Mouse (Mus musculus) adrenal gland, postnatal 14 days (tissue): ENCODE data around the gene Pcmt1. TPM values are rescaled to one million over a fixed set of nuclear protein-coding genes. Genes with fewer than 3 reads are reported as not detected.
"Not testable (repeated sequence)": the region's sequence is repeated elsewhere in the genome, so short reads cannot be mapped to it uniquely, and the experiment has no call there.

Experiments used
- DNase-seq: peaks from one replicate; pipeline ENCODE4 v3.0.0; 2021; ENCODE audit warnings: mixed read lengths
- total RNA-seq: library from RNA; stranded (reverse); gene quantifications from 2 replicates; pipeline ENCODE4 v1.2.3, GENCODE M21; 2021

Pcmt1 gene
- total RNA-seq, 1 experiment from 2014 or later, result 71.3 TPM

DNA sequence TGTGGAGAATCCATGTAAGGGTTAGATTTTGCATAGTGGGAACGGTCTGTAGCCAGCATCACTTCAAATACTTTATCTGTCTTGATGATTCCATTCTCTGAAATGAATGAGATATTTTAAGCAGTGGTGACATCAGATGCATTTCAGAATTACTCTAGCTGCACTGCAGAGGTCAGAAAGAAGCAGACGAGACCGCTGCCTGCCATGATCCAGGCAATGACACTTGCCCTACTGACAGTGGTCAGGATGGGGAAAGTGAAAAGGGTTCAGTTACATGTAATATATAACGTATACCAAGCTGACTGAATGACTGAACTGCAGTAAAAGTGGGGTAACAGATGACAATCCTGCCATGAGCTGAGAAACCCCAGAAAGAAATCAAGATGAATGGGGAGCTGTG is 31.9 kb downstream of the Pcmt1 start:
- no peak for DNase-seq

DNA sequence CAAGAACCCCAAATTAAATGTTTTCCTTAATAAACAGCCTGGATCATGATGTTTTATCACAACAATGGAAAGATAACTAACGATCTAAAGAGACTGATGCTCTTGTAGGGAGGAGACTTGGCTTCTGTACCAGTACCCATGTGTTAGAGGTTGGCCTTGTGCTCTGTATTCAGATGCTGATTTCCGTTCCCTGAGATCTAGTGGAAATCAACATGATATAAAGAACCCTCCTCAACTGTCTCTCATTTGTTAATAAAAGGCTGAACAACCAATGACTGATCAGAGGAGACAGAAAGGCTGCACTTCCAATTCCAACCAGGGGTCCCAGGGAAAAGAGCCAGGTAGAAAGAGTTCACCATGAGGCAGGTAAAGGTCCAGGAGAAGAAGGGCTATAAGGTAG is 35.0 kb downstream of the Pcmt1 start:
- DNase-seq, result no peak

DNA sequence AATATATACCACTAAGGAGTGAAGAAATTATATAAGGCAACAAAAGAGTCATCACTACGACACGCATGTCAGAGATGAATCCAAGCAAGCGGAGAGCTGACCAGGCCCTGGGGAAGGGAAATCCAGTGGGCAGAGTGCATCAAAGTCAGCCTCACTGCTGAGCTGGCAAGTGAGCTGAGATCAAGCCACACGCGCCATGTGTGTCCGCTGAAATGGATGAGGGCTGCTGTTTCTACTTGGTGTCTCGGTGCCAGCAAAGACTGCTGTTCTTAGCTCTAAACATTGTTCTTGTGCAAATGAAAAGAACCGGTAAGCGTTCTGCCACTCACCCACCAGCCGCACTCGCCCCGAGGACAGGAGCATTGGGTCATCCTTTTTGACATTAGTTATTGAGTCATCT is 40.6 kb downstream of the Pcmt1 start:
- DNase-seq, result no peak

DNA sequence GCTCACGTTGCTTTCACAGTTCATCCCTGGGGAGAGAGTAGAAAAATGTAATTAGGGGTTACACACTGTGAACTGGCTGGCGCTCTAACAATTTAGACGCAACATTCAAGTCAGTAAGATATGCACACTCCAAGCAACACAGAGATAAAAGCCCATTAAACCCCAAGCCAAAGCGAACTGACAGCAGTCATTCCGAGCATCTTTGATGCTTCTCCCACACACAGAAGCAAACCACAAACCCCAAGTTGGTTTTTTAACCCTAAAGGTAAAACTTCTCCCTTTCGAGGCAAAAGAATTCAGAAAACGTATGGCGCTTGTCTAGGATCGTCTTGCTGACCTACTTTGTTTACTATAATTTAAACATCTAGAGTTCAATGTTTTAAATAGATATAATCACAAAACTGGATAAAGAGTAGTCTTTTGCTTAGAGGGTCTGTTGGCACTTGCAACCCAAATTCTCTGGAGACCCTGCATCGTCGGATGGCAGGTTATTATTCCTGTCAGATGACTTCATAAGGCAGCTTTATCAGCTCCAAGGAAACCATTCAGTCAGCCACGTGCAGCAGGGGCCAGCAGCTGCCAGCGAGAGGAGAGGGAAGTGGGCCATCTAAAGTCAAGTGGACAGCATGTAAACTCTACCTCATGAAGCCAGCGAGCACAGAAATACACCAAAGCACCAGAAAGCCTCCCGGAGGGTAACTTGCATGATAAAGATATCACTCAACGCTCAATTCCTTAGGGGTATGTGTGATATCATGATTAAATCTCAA is 49.8 kb downstream of the Pcmt1 start:
- DNase-seq, result no peak

DNA sequence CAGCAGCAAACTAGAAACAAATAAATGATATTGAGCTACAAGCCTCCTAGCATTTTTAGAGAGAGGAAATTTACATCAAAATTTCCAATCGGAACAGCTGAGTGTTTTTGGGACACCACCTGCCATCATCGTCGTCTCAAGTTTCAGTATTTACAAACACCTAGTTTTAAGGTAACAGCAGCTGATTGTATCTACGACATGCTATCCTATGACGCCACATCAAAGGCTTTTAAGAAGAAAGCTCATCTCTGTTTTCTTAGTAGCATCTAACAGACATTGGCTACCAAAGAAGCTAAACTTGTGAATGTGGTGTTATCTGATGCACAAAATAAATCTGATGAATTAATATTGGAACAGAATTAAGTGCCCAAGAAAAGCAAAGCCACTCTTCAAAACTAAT is 50.6 kb downstream of the Pcmt1 start:
- no peak for DNase-seq

DNA sequence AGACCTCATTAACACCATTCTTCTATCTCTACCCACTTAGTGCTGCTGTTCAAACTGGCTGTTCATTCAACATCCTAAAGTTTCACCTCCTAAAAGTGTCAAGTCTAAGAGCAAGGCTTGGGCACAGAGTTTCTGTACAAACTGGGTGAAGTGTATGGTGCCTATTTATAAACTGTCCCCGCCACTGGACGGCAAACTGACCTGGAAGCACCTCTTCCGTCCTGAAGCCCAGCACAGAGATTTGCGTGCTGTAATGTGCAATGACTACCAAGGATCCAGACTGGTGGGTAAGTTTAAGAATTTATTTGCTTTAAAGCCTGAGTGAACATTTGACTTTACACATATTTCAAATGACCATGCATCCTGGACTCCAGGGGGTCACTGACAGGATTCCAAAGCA is 51.8 kb downstream of the Pcmt1 start:
- DNase-seq, result no peak

DNA sequence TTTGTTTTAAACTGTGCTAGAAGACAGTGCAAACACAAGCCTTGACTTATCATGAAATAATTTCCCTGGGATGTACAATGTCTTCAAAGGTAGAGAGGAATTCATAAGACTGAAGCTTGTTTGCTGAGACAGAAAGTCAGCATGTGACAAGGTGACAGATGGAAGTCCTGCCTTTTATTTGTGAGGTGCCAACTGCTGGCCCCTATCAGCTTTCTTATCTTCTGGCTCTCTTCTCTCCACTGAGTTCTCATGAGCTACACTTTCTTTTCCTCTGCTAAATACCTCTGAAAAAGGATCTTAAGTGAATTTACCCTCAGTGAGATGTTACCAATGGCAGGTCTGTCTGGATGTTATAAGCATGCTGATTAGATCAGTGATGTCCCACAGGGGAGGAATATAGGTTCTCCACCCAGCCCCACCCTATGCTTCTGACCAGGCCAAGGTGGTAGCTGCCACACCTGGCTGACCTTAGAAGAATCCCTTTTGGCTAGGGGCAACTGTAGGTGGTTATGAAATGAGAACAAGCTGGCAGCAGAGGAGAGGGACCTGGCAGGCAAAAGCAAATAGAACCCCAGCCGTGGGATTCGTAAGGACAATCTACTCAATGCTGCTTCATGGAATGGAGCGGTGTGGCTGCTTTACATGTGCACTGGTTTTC is 56.9 kb downstream of the Pcmt1 start:
- DNase-seq, result no peak

DNA sequence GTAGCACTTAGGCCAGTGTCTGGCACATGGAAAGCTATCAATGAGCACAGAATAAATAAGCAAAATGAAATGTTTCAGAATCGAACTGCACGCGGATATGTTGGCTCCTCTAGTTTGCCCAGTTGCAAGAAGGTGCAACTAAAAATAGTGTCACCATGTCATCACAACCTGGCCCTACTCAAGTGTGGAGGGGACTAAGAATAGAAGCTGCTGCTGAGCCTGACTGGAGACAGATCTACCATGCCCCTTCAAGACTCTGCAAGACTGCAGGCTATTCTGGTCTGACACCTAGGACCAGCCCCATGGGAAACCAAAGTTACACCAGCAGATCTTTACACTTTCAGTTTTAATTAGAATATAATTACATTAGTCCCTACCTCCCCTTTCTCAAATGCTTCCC is 58.6 kb downstream of the Pcmt1 start:
- no peak for DNase-seq

DNA sequence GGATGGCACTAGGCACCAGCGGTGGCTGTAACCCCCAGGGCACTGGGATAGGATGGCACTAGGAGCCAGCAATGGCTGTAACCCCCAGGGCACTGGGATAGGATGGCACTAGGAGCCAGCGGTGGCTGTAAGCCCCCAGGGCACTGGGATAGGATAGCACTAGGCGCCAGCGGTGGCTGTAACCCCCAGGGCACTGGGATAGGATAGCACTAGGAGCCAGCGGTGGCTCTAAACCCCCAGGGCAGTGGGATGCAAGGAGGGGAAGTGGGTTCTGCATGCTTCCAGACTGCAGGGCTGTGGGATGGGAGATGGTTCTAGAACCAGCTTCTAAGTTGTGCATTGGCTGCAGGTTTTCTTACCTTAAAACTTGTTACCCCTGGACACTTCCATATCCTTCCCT is 60.2 kb downstream of the Pcmt1 start:
- no peak for DNase-seq

DNA sequence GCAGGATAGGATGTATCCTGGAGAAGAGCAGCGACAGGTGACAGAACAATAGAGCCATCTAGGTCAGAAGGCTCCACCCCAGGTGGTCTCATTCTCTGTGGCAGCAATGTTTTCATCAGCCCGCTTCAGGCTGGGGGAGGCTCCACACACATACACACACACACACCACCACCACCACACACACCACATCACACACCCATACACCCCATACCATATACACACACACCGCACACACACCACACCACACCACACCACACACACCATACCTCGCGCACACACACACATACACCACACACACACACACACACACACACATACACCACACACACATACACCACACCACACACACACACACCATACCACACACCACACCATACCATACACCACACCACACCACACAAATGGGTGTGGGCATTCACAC is 61.1 kb downstream of the Pcmt1 start:
- DNase-seq, result no peak

DNA sequence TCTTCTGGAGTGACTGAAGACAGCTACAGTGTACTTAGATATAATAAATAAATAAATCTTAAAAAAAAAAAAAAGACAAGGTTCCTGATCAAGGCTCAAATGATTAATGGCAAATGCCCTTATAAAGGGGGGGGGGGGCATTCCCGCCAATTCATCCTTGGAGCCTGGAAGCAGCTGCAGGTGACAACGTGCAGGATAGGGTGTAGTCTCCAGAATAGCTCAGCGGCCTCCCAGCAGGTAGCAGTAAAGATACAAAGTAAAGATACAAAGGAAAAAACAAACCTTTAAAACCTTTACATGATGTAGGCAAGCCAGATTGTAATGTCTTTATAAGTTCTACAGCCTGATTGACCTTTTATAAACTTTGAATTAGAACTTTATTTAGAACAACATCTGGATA is 63.4 kb downstream of the Pcmt1 start:
- DNase-seq, result not testable (repeated sequence)

DNA sequence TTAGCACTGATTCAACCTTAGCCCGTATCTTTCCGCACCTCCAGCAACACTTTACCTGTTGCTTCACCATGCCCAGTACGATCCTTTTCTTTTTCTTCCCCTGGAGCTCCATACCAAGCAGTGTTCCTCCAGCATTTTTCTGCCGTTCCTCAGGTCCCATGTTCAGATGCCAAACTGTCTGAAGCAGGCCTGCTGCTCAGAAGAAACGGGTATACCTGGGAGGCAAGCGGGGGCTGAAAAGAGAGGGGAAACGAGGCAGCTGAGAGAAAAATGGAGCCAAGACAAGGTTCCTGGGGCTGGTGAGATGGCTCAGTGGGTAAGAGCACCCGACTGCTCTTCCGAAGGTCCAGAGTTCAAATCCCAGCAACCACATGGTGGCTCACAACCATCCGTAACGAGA is 63.8 kb downstream of the Pcmt1 start:
- not testable (repeated sequence) for DNase-seq

DNA sequence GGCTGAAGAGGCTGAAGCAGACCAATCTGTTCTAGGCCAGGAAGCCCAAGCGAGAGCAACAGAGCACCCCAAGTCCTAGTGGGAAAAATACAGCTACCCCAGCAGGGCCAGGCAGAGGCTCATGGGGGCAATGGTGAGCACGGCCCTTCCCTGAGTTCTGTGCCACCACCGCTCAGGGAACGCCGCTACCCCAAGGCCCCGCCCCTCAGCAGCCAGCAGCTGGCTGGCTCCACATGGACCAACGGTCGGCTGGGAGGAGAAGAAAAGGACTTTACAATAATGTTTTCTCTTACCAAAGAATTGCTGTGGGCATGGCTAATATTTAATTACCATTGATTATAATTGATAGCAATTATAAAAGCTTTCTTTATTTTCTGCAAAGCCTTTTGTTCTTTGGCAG is 66.1 kb downstream of the Pcmt1 start:
- no peak for DNase-seq

DNA sequence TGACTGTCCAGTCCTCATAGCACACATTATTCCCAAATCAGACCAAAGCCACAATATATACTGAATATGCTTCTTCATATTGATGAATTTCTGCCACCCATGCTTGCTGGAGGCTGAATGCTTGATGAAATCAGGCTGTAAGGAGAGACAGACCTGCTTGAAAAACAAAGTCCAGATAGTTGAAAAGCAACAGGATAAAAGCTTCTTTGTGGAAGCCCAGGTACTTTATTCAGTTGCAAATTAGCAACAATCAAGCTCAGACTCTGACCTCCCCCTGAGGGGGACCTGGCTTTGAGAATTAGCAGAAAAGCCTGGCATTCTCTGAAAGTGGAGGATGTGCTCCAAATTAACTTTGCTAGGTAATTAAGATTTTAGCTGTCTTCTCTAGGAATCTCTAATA is 68.7 kb downstream of the Pcmt1 start:
- DNase-seq, result not testable (repeated sequence)

DNA sequence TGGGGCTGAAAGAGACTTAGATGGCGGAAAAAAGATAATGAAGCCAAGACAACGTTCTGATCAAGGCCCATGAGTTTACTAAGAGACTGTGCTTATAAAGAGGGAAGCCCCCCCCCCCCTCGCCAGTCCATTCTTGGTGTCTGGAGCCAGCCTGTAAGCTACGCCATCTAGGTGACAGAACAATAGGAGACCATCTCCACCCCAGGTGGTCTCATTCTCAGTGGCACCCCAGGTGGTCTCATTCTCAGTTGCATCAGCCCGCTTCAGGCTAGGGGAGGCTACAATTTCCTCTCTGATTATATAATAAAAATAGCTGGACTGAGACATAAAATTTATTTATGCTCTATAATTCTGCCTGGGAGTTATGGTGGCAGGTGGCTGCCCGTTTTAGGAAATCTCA is 69.3 kb downstream of the Pcmt1 start:
- no peak for DNase-seq

DNA sequence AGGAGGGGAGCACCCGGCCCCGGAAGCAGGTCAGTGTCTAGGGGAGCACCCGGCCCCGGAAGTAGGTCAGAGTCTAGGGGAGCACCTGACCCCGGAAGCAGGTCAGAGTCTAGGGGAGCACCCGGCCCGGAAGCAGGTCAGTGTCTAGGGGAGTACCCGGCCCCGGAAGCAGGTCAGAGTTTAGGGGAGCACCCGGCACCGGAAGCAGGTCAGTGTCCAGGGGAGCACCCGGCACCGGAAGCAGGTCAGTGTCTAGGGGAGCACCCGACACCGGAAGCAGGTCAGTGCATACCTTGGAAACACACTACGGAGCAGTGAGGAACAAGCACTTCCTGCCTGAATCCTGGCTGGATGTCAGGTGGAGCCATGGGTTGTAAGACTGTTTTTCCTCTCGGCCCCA is 72.3 kb downstream of the Pcmt1 start:
- no peak for DNase-seq

DNA sequence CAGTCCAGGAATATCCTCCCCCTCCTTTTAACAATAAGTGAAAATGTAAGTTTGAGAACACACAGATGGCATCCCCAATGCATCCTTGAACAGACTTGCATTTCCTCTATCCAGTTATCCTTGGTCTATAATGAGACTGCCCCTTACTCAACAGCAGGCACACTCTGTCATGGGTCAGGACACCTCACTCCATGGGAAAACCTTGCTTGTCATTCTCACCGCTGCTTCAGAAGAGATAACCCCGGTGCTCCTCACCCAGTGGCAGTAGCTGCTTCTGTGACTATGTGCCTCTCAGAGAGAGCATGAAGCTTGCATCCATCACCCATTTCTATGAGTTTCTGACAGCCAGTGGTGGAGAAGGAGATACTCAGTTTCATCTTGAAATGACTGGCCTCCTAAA is 74.5 kb downstream of the Pcmt1 start:
- DNase-seq, result no peak

DNA sequence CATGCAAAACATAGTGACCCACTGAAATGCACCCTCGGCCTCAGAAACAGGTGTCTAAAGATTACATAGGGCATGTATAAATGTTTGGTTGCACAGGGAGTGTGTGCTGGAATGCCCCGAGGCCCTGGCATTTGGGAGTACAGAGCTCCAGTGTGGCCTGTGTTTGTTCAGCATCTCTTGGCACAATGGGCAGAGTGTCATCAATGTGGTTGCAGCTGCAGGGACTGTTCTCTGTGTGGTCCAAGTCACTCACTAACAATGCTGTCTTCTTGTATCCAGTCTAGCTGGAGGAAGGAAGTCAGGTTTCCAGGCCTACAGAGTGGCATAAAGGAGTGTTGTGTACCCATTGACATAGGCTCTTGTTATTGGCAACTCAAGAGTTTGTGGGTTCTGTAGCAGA is 75.8 kb downstream of the Pcmt1 start:
- no peak for DNase-seq

DNA sequence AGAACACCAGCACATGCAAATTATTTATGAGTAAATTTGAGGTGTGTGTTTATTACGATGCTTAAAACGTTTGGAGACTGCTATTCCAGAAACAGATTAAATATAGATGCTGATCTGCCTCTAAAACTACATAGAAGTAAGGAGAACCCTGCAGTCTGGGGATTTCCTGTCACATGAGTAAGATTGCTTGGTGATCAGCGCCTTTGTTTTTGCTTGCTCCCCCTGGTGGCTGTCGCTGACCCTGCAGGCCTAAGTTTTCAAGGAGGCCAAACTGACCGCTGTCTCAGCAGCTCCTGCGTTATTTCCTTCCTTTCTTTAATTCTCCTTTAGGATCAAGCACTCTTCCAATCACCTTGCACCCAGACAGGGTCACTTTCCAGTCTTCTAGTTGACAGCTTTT is 80.3 kb downstream of the Pcmt1 start:
- DNase-seq, result peak; percentile 84

DNA sequence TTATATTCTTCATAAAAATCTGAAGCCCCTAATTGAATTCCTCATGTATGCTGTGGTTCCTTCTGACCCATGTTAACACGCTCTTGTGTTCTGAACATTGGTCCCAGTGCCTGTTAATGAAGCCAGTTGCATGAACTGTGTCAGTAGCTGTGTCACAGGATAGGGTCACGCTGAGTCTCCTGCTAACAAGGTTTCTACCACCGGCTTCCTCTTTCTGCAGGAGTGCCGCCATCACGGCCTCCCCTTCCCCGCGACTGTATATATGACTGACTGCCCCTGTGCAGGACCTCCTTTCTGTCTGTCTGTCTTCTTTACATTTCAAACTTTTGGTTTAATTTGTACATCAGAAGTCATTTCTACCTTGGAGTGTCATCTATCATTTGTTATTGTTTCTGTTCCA is 82.8 kb downstream of the Pcmt1 start:
- DNase-seq, result no peak

DNA sequence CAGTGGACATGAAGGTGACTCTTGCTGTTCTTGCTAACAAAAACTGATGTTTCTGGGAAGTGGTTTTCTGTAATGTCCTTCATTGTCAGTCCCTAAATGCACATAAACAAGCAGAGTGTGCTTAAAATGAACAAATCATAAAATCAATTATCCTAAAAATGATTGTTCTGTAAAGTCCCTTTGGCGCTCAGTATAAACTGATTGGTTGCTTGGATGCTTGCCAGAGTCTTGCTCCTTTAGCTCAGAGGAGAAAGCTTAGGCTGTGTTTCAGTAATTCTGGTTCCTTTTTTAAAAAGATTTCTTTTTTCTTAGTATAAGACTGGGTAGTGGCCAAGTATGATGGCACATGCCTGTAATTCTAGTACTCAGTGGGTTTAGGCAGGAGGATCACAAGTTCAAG is 84.7 kb downstream of the Pcmt1 start:
- DNase-seq, result no peak

DNA sequence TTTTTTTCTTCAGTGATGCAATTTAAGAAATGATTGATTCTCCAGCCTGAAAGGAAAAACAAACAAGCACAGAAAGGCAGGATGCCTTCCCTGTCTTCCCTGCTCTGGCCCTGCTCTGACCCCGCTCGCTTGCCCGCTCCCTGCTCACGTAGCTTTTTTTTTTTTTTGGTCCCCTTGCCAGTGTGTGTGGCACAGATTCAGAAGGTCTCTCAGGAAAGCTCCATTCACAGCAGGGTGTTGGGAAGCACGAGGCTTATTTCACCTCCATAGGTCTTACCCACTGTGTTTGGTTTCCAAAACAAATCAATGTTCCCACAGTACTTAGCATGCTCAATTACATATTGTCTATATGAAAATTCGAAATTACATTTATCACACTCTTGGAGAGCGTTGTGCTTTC is 86.1 kb downstream of the Pcmt1 start:
- no peak for DNase-seq

DNA sequence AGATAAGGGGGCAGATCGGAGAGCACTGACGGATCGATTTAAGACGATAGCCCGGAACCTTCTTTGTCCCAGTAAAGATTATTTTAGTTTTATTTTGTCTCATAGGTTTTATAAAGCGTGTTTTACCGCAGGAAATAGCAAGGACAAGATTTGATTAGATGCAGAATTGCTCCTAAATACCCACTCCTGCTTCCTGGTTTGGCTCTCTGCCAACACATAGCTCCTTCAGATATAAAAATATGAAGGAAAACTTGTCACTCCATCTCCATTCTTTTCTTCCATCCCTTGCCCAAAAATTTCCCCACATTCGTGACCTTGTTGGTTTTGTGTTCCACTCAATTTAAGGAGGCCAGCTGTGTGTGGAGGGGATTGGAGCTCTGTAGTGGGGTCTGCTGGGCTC is 90.1 kb downstream of the Pcmt1 start:
- DNase-seq, result no peak

DNA sequence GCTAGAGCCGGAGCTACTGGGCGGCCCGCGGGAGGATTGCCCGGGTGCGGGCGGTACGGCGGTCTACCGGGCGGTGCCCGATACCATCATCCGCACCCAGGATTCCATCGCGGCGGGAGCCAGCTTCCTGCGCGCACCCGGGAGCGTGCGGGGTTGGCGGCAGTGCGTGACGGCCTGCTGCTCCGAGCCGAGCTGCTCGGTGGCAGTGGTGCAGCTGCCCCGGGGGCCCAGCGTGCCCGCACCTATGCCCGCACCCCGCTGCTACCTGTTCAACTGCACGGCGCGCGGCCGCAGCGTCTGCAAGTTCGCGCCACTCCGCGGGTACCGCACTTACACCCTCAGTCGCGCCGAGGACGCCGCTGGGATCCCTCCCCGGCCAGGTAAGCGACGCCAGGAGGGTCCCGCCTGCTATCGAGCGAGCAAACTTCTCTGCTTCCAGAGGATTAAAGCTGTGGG is 90.7 kb downstream of the Pcmt1 start:
- DNase-seq, result no peak
